Mouse (Mus musculus): ENCODE data around the gene Hunk. TPM values are rescaled to one million over a fixed set of nuclear protein-coding genes. Genes with fewer than 3 reads are reported as not detected.

Hunk gene
- total and polyA plus RNA-seq, 3 experiments: 0.01 TPM; not detected in 2

- H3K27me3 ChIP-seq (ENCODE audit: control insufficient read depth in 1 of 2, insufficient read depth in 2 of 2, low read length in 2 of 2): no peaks in the 10 kb centered on the region
- H3K36me3 ChIP-seq (ENCODE audit: control insufficient read depth in 1 of 2, insufficient read depth in 2 of 2, low read length in 2 of 2): no peaks in the 10 kb centered on the region
- no peaks in the 10 kb centered on the region for H3K4me1 ChIP-seq (ENCODE audit: control insufficient read depth in 1 of 2, insufficient read depth in 2 of 2, low read length in 2 of 2)
- DNase-seq (ENCODE audit: low read depth, low spot score): no peak
- H3K27ac ChIP-seq (ENCODE audit: control insufficient read depth, low read depth, low read length): no peak overlapping the region
- H3K9me3 ChIP-seq (replicated peaks; ENCODE audit: insufficient read depth, low read length): no peaks in the 10 kb centered on the region
- TF ChIP-seq NRF1 (IDR thresholded peaks at IDR 0.05; ENCODE audit: insufficient read depth, low read depth, low read length, poor library complexity, severe bottlenecking) (no peak), EP300 (IDR thresholded peaks at IDR 0.05; ENCODE audit: low read depth in 1 of 2, low read length in 2 of 2) (no peak), HCFC1 (IDR thresholded peaks at IDR 0.05; ENCODE audit: low read depth, low read length) (no peak), UBTF (IDR thresholded peaks at IDR 0.05; ENCODE audit: borderline replicate concordance, insufficient read depth, low read depth, low read length) (no peak), ETS1 (IDR thresholded peaks at IDR 0.05; ENCODE audit: low read depth, low read length) (no peak), CHD1 (IDR thresholded peaks at IDR 0.05; ENCODE audit: low read depth, low read length) (no peak), JUND (IDR thresholded peaks at IDR 0.05; ENCODE audit: low read depth, low read length) (no peak), ZNF384 (IDR thresholded peaks at IDR 0.05; ENCODE audit: low read depth, low read length) (no peak), POLR2AphosphoS5 (IDR thresholded peaks at IDR 0.05; ENCODE audit: borderline replicate concordance, low read depth, low read length) (no peak), TCF12 (IDR thresholded peaks at IDR 0.05; ENCODE audit: low read depth, low read length) (no peak), USF1 (IDR thresholded peaks at IDR 0.05; ENCODE audit: low read depth, low read length) (no peak), MAFK (IDR thresholded peaks at IDR 0.05; ENCODE audit: borderline replicate concordance, low read depth, low read length) (no peak), POLR2AphosphoS2 (IDR thresholded peaks at IDR 0.05; ENCODE audit: low read length) (no peak), SIN3A (IDR thresholded peaks at IDR 0.05; ENCODE audit: low read length) (no peak), TBP (IDR thresholded peaks at IDR 0.05; ENCODE audit: low read depth, low read length) (no peak), RAD21 (IDR thresholded peaks at IDR 0.05; ENCODE audit: low read depth, low read length) (no peak)
- no peaks in the 10 kb centered on the region for H3K79me2 ChIP-seq (ENCODE audit: control insufficient read depth, insufficient read depth, low read length, poor library complexity)
- H3K4me3 ChIP-seq (ENCODE audit: control insufficient read depth in 1 of 2, insufficient read depth in 1 of 2, low read depth in 2 of 2, low read length in 2 of 2): no peak overlapping the region
- no peak overlapping the region for H3K9ac ChIP-seq (ENCODE audit: control insufficient read depth, low read depth, low read length, poor library complexity, severe bottlenecking)
Measured at GRCm38 (mm10) chr16:90402292-90402691, 16.5 kb downstream of the Hunk start.

DNA sequence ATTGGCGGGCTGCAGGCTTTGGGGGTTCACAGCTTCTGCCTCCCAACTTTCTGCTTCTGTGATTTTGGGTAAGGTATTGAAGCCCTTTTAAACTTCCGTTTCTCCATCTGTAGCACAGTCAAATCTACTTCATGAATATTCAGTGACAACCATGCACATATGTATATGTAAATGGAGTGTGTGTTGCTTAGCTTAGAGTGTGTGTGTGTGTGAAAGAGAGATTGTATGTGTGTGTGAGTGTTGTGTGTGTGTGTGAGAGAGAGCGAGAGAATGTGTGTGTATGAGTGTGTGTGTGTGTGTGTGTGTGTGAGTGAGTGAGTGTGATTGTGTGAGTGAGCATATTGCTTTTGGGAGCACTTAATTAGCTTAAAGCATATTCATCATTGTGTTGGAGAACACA lies 19.4 kb downstream of the Hunk start:
- Histone ChIP-seq H3K4me3 (ENCODE audit: control insufficient read depth in 1 of 2, insufficient read depth in 1 of 2, low read depth in 2 of 2, low read length in 2 of 2) (no peak overlapping the region), H3K4me1 (ENCODE audit: control insufficient read depth in 1 of 2, insufficient read depth in 2 of 2, low read length in 2 of 2) (no peaks in the 10 kb centered on the region), H3K9ac (ENCODE audit: control insufficient read depth, low read depth, low read length, poor library complexity, severe bottlenecking) (no peak overlapping the region), H3K27me3 (ENCODE audit: control insufficient read depth in 1 of 2, insufficient read depth in 2 of 2, low read length in 2 of 2) (no peaks in the 10 kb centered on the region), H3K9me3 (replicated peaks; ENCODE audit: insufficient read depth, low read length) (no peaks in the 10 kb centered on the region), H3K36me3 (ENCODE audit: control insufficient read depth in 1 of 2, insufficient read depth in 2 of 2, low read length in 2 of 2) (no peaks in the 10 kb centered on the region), H3K27ac (ENCODE audit: control insufficient read depth, low read depth, low read length) (no peak overlapping the region), H3K79me2 (ENCODE audit: control insufficient read depth, insufficient read depth, low read length, poor library complexity) (no peaks in the 10 kb centered on the region)
- no peak for DNase-seq (ENCODE audit: low read depth, low spot score)
- no peak for TF ChIP-seq GATA1 (IDR thresholded peaks at IDR 0.05; ENCODE audit: low read depth, low read length)
- TF ChIP-seq RAD21 (IDR thresholded peaks at IDR 0.05; ENCODE audit: low read depth, low read length): no peak
- no peak for TF ChIP-seq CHD1 (IDR thresholded peaks at IDR 0.05; ENCODE audit: low read depth, low read length)
- no peak for TF ChIP-seq USF1 (IDR thresholded peaks at IDR 0.05; ENCODE audit: low read depth, low read length)
- TF ChIP-seq SMC3 (IDR thresholded peaks at IDR 0.05; ENCODE audit: low read depth, low read length): no peak
- TF ChIP-seq TAL1 (IDR thresholded peaks at IDR 0.05; ENCODE audit: low read length): no peak
- TF ChIP-seq NELFE (IDR thresholded peaks at IDR 0.05; ENCODE audit: low read depth, low read length): no peak
- TF ChIP-seq ELF1 (IDR thresholded peaks at IDR 0.05; ENCODE audit: low read depth, low read length): no peak
- no peak for TF ChIP-seq MEF2A (IDR thresholded peaks at IDR 0.05; ENCODE audit: extremely low read depth, insufficient replicate concordance, low read depth, low read length, poor library complexity, severe bottlenecking)
- TF ChIP-seq MYB (IDR thresholded peaks at IDR 0.05; ENCODE audit: low read depth, low read length): no peak
- no peak for TF ChIP-seq CTCF (IDR thresholded peaks at IDR 0.05 in 2 of 3, conservative IDR thresholded peaks at IDR 0.05 in 1 of 3; ENCODE audit: control insufficient read depth in 1 of 3, insufficient read depth in 1 of 3, low read depth in 2 of 3, low read length in 3 of 3, poor library complexity in 1 of 3, severe bottlenecking in 1 of 3)
- no peak for TF ChIP-seq ETS1 (IDR thresholded peaks at IDR 0.05; ENCODE audit: low read depth, low read length)
- no peak for TF ChIP-seq MAFK (IDR thresholded peaks at IDR 0.05; ENCODE audit: borderline replicate concordance, low read depth, low read length)
- no peak for TF ChIP-seq RCOR1 (IDR thresholded peaks at IDR 0.05; ENCODE audit: low read depth, low read length)
- no peak for TF ChIP-seq POLR2AphosphoS2 (IDR thresholded peaks at IDR 0.05; ENCODE audit: low read length)
- TF ChIP-seq CHD2 (IDR thresholded peaks at IDR 0.05; ENCODE audit: low read length): no peak
- no peak for TF ChIP-seq ZMIZ1 (IDR thresholded peaks at IDR 0.05; ENCODE audit: low read depth, low read length)
- TF ChIP-seq E2F4 (IDR thresholded peaks at IDR 0.05; ENCODE audit: borderline replicate concordance, low read depth, low read length): no peak
- TF ChIP-seq ZKSCAN1 (IDR thresholded peaks at IDR 0.05; ENCODE audit: low read depth, low read length): no peak

All from MEL (cell line).